Mouse (Mus musculus): Measurements from ENCODE around the gene Hdc. TPM values are rescaled to one million over a fixed set of nuclear protein-coding genes. Genes with fewer than 3 reads are reported as not detected.

The Hdc gene
- polyA plus RNA-seq, 1 experiment from 2014 or later = 1.4 TPM

- ATAC-seq (replicated peaks; ENCODE audit: insufficient number of reproducible peaks, low FRiP score, low TSS enrichment, low read depth) (peak; percentile 15; the same call in 1 of the 2 replicates), DNase-seq (ENCODE audit: low spot score) (peak; percentile 30)
- H3K4me3 ChIP-seq (ENCODE audit: low read depth, low read length) = peak overlapping the region; percentile 55
- H3K9me3 ChIP-seq (replicated peaks; ENCODE audit: control insufficient read depth, low read length) = no peaks in the 10 kb centered on the region
- H3K9ac ChIP-seq (replicated peaks; ENCODE audit: low read length) = peak overlapping the region; percentile 35
- H3K4me2 ChIP-seq (ENCODE audit: low read depth, low read length) = peak overlapping the region; percentile 99
- peaks cover 22% of the 10 kb centered on the region for H3K27me3 ChIP-seq (ENCODE audit: control insufficient read depth, insufficient read depth, low read length)
- no peaks in the 10 kb centered on the region for H3K36me3 ChIP-seq (replicated peaks; ENCODE audit: control insufficient read depth, insufficient read depth, low read depth, low read length)
- no peaks in the 10 kb centered on the region for H3K4me1 ChIP-seq (ENCODE audit: control insufficient read depth, insufficient read depth, low read length)
- WGBS = under 1% methylated on average over 26 of the region's 26 CpGs
- no peak overlapping the region for H3K27ac ChIP-seq (replicated peaks; ENCODE audit: low read depth, low read length)
Observed at GRCm38 (mm10) chr2:126553291-126553639, 65.8 kb downstream of the Hdc start.

- Histone ChIP-seq H3K36me3 (replicated peaks; ENCODE audit: control insufficient read depth, insufficient read depth, low read depth, low read length) (no peaks in the 10 kb centered on the region), H3K9ac (replicated peaks; ENCODE audit: low read length) (peak within 1 kb of the TSS; percentile 35), H3K4me2 (ENCODE audit: low read depth, low read length) (peak within 1 kb of the TSS; percentile 99), H3K9me3 (replicated peaks; ENCODE audit: control insufficient read depth, low read length) (no peaks in the 10 kb centered on the region), H3K27me3 (ENCODE audit: control insufficient read depth, insufficient read depth, low read length) (peaks cover 22% of the 10 kb centered on the region), H3K4me3 (ENCODE audit: low read depth, low read length) (peak within 1 kb of the TSS; percentile 55), H3K27ac (replicated peaks; ENCODE audit: low read depth, low read length) (no peak within 1 kb of the TSS), H3K4me1 (ENCODE audit: control insufficient read depth, insufficient read depth, low read length) (no peaks in the 10 kb centered on the region)
- DNase-seq (ENCODE audit: low spot score) (peak; percentile 51), ATAC-seq (replicated peaks; ENCODE audit: insufficient number of reproducible peaks, low FRiP score, low TSS enrichment, low read depth) (peak; percentile 83)
- WGBS = under 1% methylated on average over 45 of the region's 61 CpGs
Observed at GRCm38 (mm10) chr2:126552357-126553290, 66.5 kb downstream of the Hdc start, which contains the start of gene Slc27a2. Gene Slc27a2 (plus strand): TSS chr2:126552407.

- Histone ChIP-seq H3K27ac (replicated peaks; ENCODE audit: low read depth, low read length) (no peak overlapping the region), H3K36me3 (replicated peaks; ENCODE audit: control insufficient read depth, insufficient read depth, low read depth, low read length) (no peaks in the 10 kb centered on the region), H3K9ac (replicated peaks; ENCODE audit: low read length) (no peak overlapping the region), H3K4me1 (ENCODE audit: control insufficient read depth, insufficient read depth, low read length) (no peaks in the 10 kb centered on the region), H3K27me3 (ENCODE audit: control insufficient read depth, insufficient read depth, low read length) (peaks cover 22% of the 10 kb centered on the region), H3K4me3 (ENCODE audit: low read depth, low read length) (no peak overlapping the region), H3K4me2 (ENCODE audit: low read depth, low read length) (no peak overlapping the region), H3K9me3 (replicated peaks; ENCODE audit: control insufficient read depth, low read length) (no peaks in the 10 kb centered on the region)
- DNase-seq (ENCODE audit: low spot score) = no peak
- no peak for ATAC-seq (replicated peaks; ENCODE audit: insufficient number of reproducible peaks, low FRiP score, low TSS enrichment, low read depth)
- 22% methylated on average over 5 of the region's 5 CpGs for WGBS
Observed at GRCm38 (mm10) chr2:126551896-126552295, 67.2 kb downstream of the Hdc start.

- Histone ChIP-seq H3K4me1 (ENCODE audit: control insufficient read depth, insufficient read depth, low read length) (no peaks in the 10 kb centered on the region), H3K4me2 (ENCODE audit: low read depth, low read length) (no peak overlapping the region), H3K27ac (replicated peaks; ENCODE audit: low read depth, low read length) (no peak overlapping the region), H3K9me3 (replicated peaks; ENCODE audit: control insufficient read depth, low read length) (no peaks in the 10 kb centered on the region), H3K27me3 (ENCODE audit: control insufficient read depth, insufficient read depth, low read length) (peaks cover 22% of the 10 kb centered on the region), H3K36me3 (replicated peaks; ENCODE audit: control insufficient read depth, insufficient read depth, low read depth, low read length) (no peaks in the 10 kb centered on the region), H3K4me3 (ENCODE audit: low read depth, low read length) (no peak overlapping the region), H3K9ac (replicated peaks; ENCODE audit: low read length) (no peak overlapping the region)
- 77% methylated on average over 8 of the region's 8 CpGs for WGBS
- DNase-seq (ENCODE audit: low spot score) (no peak), ATAC-seq (replicated peaks; ENCODE audit: insufficient number of reproducible peaks, low FRiP score, low TSS enrichment, low read depth) (no peak)
Observed at GRCm38 (mm10) chr2:126551244-126551890, 67.7 kb downstream of the Hdc start.

- DNase-seq (ENCODE audit: low spot score) (no peak), ATAC-seq (replicated peaks; ENCODE audit: insufficient number of reproducible peaks, low FRiP score, low TSS enrichment, low read depth) (no peak)
- H3K9me3 ChIP-seq (replicated peaks; ENCODE audit: control insufficient read depth, low read length) = no peaks in the 10 kb centered on the region
- H3K27ac ChIP-seq (replicated peaks; ENCODE audit: low read depth, low read length) = no peak overlapping the region
- H3K4me2 ChIP-seq (ENCODE audit: low read depth, low read length) = no peak overlapping the region
- 83% methylated on average over 7 of the region's 7 CpGs for WGBS
- H3K36me3 ChIP-seq (replicated peaks; ENCODE audit: control insufficient read depth, insufficient read depth, low read depth, low read length) = no peaks in the 10 kb centered on the region
- no peaks in the 10 kb centered on the region for H3K4me1 ChIP-seq (ENCODE audit: control insufficient read depth, insufficient read depth, low read length)
- peaks cover 22% of the 10 kb centered on the region for H3K27me3 ChIP-seq (ENCODE audit: control insufficient read depth, insufficient read depth, low read length)
- no peak overlapping the region for H3K9ac ChIP-seq (replicated peaks; ENCODE audit: low read length)
- no peak overlapping the region for H3K4me3 ChIP-seq (ENCODE audit: low read depth, low read length)
Observed at GRCm38 (mm10) chr2:126549681-126550080, 69.4 kb downstream of the Hdc start.

GRCm38 (mm10) chr2:126546392-126546791, 72.7 kb downstream of the Hdc start:
- DNase-seq (ENCODE audit: low spot score) = no peak
- 89% methylated on average over 3 of the region's 3 CpGs for WGBS
- H3K4me2 ChIP-seq (ENCODE audit: low read depth, low read length) = no peak overlapping the region
- no peak for ATAC-seq (replicated peaks; ENCODE audit: insufficient number of reproducible peaks, low FRiP score, low TSS enrichment, low read depth)
- no peaks in the 10 kb centered on the region for H3K9me3 ChIP-seq (replicated peaks; ENCODE audit: control insufficient read depth, low read length)
- no peaks in the 10 kb centered on the region for H3K36me3 ChIP-seq (replicated peaks; ENCODE audit: control insufficient read depth, insufficient read depth, low read depth, low read length)
- no peak overlapping the region for H3K4me3 ChIP-seq (ENCODE audit: low read depth, low read length)
- H3K4me1 ChIP-seq (ENCODE audit: control insufficient read depth, insufficient read depth, low read length) = no peaks in the 10 kb centered on the region
- peaks cover 4% of the 10 kb centered on the region; the same call in 1 of the 2 replicates for H3K27me3 ChIP-seq (ENCODE audit: control insufficient read depth, insufficient read depth, low read length)
- H3K9ac ChIP-seq (replicated peaks; ENCODE audit: low read length) = no peak overlapping the region
- no peak overlapping the region for H3K27ac ChIP-seq (replicated peaks; ENCODE audit: low read depth, low read length)

- H3K27me3 ChIP-seq (ENCODE audit: control insufficient read depth, insufficient read depth, low read length) = no peaks in the 10 kb centered on the region
- no peaks in the 10 kb centered on the region for H3K9me3 ChIP-seq (replicated peaks; ENCODE audit: control insufficient read depth, low read length)
- H3K4me3 ChIP-seq (ENCODE audit: low read depth, low read length) = no peak overlapping the region
- no peak overlapping the region for H3K27ac ChIP-seq (replicated peaks; ENCODE audit: low read depth, low read length)
- WGBS = 64% methylated on average over 5 of the region's 5 CpGs
- no peak overlapping the region for H3K4me2 ChIP-seq (ENCODE audit: low read depth, low read length)
- DNase-seq (ENCODE audit: low spot score) (no peak), ATAC-seq (replicated peaks; ENCODE audit: insufficient number of reproducible peaks, low FRiP score, low TSS enrichment, low read depth) (no peak)
- no peaks in the 10 kb centered on the region for H3K36me3 ChIP-seq (replicated peaks; ENCODE audit: control insufficient read depth, insufficient read depth, low read depth, low read length)
- no peak overlapping the region for H3K9ac ChIP-seq (replicated peaks; ENCODE audit: low read length)
- H3K4me1 ChIP-seq (ENCODE audit: control insufficient read depth, insufficient read depth, low read length) = no peaks in the 10 kb centered on the region
Observed at GRCm38 (mm10) chr2:126545297-126545696, 73.8 kb downstream of the Hdc start.
